Mouse (Mus musculus): ENCODE results near the gene Phb2. TPM values are rescaled to one million over a fixed set of nuclear protein-coding genes. Genes with fewer than 3 reads are reported as not detected.

Gene Phb2
- total and polyA plus RNA-seq, 2 experiments from 2014 or later, result 200 to 271 TPM

- Histone ChIP-seq H3K4me1 (ENCODE audit: insufficient read depth) (peaks cover 26% of the 10 kb centered on the region), H3K9ac (peak overlapping the region; percentile 89), H3K27ac (ENCODE audit: low read depth, low read length) (no peak overlapping the region), H3K4me2 (ENCODE audit: low read depth) (peak overlapping the region; percentile 68), H3K4me3 (ENCODE audit: low read depth, low read length) (peak overlapping the region; percentile 78), H3K9me3 (ENCODE audit: low read length) (no peaks in the 10 kb centered on the region), H3K27me3 (ENCODE audit: insufficient read depth, low read length) (no peaks in the 10 kb centered on the region), H3K36me3 (ENCODE audit: insufficient read depth) (peaks cover 32% of the 10 kb centered on the region)
- 18% methylated on average over 11 of the region's 11 CpGs for WGBS
- DNase-seq (no peak), ATAC-seq (no peak)
- TF ChIP-seq CTCF (IDR thresholded peaks at IDR 0.05; ENCODE audit: low read depth), result no peak
Measured at GRCm38 (mm10) chr6:124712918-124713317, 782 bp downstream of the Phb2 start.

DNA sequence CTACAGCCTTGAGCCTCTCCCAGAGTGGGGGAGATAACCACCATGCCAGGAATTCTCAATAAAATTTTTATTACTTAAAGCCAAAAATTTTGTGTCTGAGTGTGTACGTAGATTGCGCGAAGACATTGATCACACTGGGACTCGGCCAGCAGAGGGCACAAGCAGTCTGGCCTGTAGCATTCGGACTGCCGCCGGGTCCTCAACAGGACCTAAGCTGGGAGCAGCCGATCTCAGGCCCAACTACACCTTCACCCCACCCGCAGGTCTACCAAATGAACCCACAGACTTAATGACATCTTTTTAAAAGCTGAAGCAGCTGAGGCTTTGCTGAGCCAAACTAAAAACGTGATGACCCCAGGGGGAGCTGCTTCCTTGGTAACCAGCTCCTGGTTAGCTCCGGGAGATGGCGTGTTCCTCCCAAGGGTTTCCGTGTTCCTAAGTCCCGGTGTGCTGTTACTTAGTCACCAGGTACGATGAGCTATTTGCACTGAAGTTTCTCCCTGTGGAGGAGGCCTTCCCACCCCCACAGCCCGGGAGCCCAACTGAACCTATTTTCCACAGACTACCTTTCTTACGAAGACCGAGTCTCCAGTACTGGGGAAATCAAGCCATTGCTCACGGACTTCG, 4.8 kb downstream of the Phb2 start:
- no peak overlapping the region for H3K4me2 ChIP-seq (ENCODE audit: low read depth)

GRCm38 (mm10) chr6:124717968-124718367, 5.8 kb downstream of the Phb2 start:
- H3K4me2 ChIP-seq (ENCODE audit: low read depth), result no peak overlapping the region
- peaks cover 32% of the 10 kb centered on the region for H3K36me3 ChIP-seq (ENCODE audit: insufficient read depth)
- no peak overlapping the region for H3K27ac ChIP-seq (ENCODE audit: low read depth, low read length)
- no peak for TF ChIP-seq CTCF (IDR thresholded peaks at IDR 0.05; ENCODE audit: low read depth)
- H3K9ac ChIP-seq, result no peak overlapping the region
- H3K9me3 ChIP-seq (ENCODE audit: low read length), result no peaks in the 10 kb centered on the region
- H3K27me3 ChIP-seq (ENCODE audit: insufficient read depth, low read length), result no peaks in the 10 kb centered on the region
- DNase-seq, result no peak
- peaks cover 5% of the 10 kb centered on the region for H3K4me1 ChIP-seq (ENCODE audit: insufficient read depth)
- 76% methylated on average over 13 of the region's 13 CpGs for WGBS
- ATAC-seq, result no peak
- H3K4me3 ChIP-seq (ENCODE audit: low read depth, low read length), result no peak overlapping the region

More for the DNA sequence above, 4.8 kb downstream of the Phb2 start:
- ATAC-seq (no peak), DNase-seq (peak; percentile 55)
- no peak overlapping the region for H3K27ac ChIP-seq (ENCODE audit: low read depth, low read length)
- no peak overlapping the region for H3K4me3 ChIP-seq (ENCODE audit: low read depth, low read length)
- H3K36me3 ChIP-seq (ENCODE audit: insufficient read depth), result peaks cover 32% of the 10 kb centered on the region
- peak; percentile 61 for TF ChIP-seq CTCF (IDR thresholded peaks at IDR 0.05; ENCODE audit: low read depth)
- WGBS, result 59% methylated on average over 20 of the region's 20 CpGs
- H3K27me3 ChIP-seq (ENCODE audit: insufficient read depth, low read length), result no peaks in the 10 kb centered on the region
- no peaks in the 10 kb centered on the region for H3K9me3 ChIP-seq (ENCODE audit: low read length)
- H3K9ac ChIP-seq, result no peak overlapping the region
- peaks cover 6% of the 10 kb centered on the region for H3K4me1 ChIP-seq (ENCODE audit: insufficient read depth)

- WGBS, result 60% methylated on average over 16 of the region's 16 CpGs
- H3K36me3 ChIP-seq (ENCODE audit: insufficient read depth), result peaks cover 32% of the 10 kb centered on the region
- TF ChIP-seq CTCF (IDR thresholded peaks at IDR 0.05; ENCODE audit: low read depth), result no peak
Measured at GRCm38 (mm10) chr6:124718703-124719102, 6.6 kb downstream of the Phb2 start.

DNA sequence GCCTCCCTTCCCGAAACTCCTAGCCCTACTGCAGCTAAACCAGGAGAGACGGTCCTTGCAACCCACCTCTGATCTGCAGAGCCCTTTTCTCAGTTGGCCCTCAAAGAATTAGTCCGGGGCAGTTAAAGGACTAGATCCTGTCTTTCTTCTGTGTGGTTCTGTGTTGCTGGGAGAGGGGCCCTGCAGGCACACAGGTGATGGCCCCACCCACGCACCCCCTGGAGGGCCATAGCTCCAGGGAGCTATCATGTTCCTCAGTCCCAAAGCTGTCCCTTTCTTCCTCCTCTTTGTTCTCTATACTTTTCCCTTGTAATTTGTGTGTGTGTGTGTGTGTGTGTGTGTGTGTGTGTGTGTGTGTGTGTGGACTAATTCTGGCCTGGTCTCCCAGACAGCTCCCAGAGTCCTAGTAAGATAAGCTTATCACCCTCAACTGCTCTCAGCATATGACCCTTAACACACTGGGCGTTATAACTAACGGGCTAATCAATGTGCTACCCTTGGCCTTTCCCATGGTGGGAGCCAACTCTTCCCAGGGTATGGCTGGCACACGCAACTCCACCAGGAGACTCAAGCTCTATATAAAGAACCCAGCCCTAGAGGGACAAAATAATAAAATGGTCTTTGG, 7.3 kb downstream of the Phb2 start:
- no peaks in the 10 kb centered on the region for H3K4me1 ChIP-seq (ENCODE audit: insufficient read depth)
- H3K4me3 ChIP-seq (ENCODE audit: low read depth, low read length), result no peak overlapping the region
- ATAC-seq (no peak), DNase-seq (no peak)
- no peaks in the 10 kb centered on the region for H3K9me3 ChIP-seq (ENCODE audit: low read length)
- no peak overlapping the region for H3K9ac ChIP-seq
- no peak overlapping the region for H3K4me2 ChIP-seq (ENCODE audit: low read depth)
- H3K27me3 ChIP-seq (ENCODE audit: insufficient read depth, low read length), result no peaks in the 10 kb centered on the region
- no peak for TF ChIP-seq CTCF (IDR thresholded peaks at IDR 0.05; ENCODE audit: low read depth)
- no peak overlapping the region for H3K27ac ChIP-seq (ENCODE audit: low read depth, low read length)
- H3K36me3 ChIP-seq (ENCODE audit: insufficient read depth), result peaks cover 28% of the 10 kb centered on the region
- WGBS, result 76% methylated on average over 7 of the region's 7 CpGs

More at GRCm38 (mm10) chr6:124718703-124719102, 6.6 kb downstream of the Phb2 start:
- Histone ChIP-seq H3K27ac (ENCODE audit: low read depth, low read length) (no peak overlapping the region), H3K9me3 (ENCODE audit: low read length) (no peaks in the 10 kb centered on the region), H3K27me3 (ENCODE audit: insufficient read depth, low read length) (no peaks in the 10 kb centered on the region), H3K9ac (no peak overlapping the region), H3K4me3 (ENCODE audit: low read depth, low read length) (no peak overlapping the region), H3K4me2 (ENCODE audit: low read depth) (no peak overlapping the region), H3K4me1 (ENCODE audit: insufficient read depth) (no peaks in the 10 kb centered on the region)
- DNase-seq, result no peak
- no peak for ATAC-seq

GRCm38 (mm10) chr6:124720904-124721303, 8.8 kb downstream of the Phb2 start:
- TF ChIP-seq CTCF (IDR thresholded peaks at IDR 0.05; ENCODE audit: low read depth), result no peak
- no peaks in the 10 kb centered on the region for H3K4me1 ChIP-seq (ENCODE audit: insufficient read depth)
- ATAC-seq (no peak), DNase-seq (no peak)
- no peaks in the 10 kb centered on the region for H3K27me3 ChIP-seq (ENCODE audit: insufficient read depth, low read length)
- no peak overlapping the region for H3K27ac ChIP-seq (ENCODE audit: low read depth, low read length)
- H3K9me3 ChIP-seq (ENCODE audit: low read length), result no peaks in the 10 kb centered on the region
- peaks cover 14% of the 10 kb centered on the region for H3K36me3 ChIP-seq (ENCODE audit: insufficient read depth)
- 54% methylated on average over 11 of the region's 11 CpGs for WGBS
- no peak overlapping the region for H3K9ac ChIP-seq
- no peak overlapping the region for H3K4me2 ChIP-seq (ENCODE audit: low read depth)
- H3K4me3 ChIP-seq (ENCODE audit: low read depth, low read length), result no peak overlapping the region

GRCm38 (mm10) chr6:124722876-124723473, 10.8 kb downstream of the Phb2 start:
- TF ChIP-seq CTCF (IDR thresholded peaks at IDR 0.05; ENCODE audit: low read depth), result no peak
- 76% methylated on average over 6 of the region's 6 CpGs for WGBS
- no peak overlapping the region for H3K9ac ChIP-seq

More at GRCm38 (mm10) chr6:124722876-124723473, 10.8 kb downstream of the Phb2 start:
- ATAC-seq, result no peak
- H3K27ac ChIP-seq (ENCODE audit: low read depth, low read length), result no peak overlapping the region
- H3K36me3 ChIP-seq (ENCODE audit: insufficient read depth), result no peaks in the 10 kb centered on the region; the same call in 1 of the 2 replicates
- no peaks in the 10 kb centered on the region for H3K27me3 ChIP-seq (ENCODE audit: insufficient read depth, low read length)
- no peak overlapping the region for H3K4me3 ChIP-seq (ENCODE audit: low read depth, low read length)
- H3K9me3 ChIP-seq (ENCODE audit: low read length), result no peaks in the 10 kb centered on the region
- no peak for DNase-seq
- no peaks in the 10 kb centered on the region for H3K4me1 ChIP-seq (ENCODE audit: insufficient read depth)
- no peak overlapping the region for H3K4me2 ChIP-seq (ENCODE audit: low read depth)
